Mouse (Mus musculus): ENCODE measurements at regions not wholly inside any gene's neighbourhood (a gene's known extent, or its start where the extent isn't known, plus 50 kb on each side); places are given as distances from the start of the nearest gene placed in this dataset.
A peak's percentile ranks its signal among the peaks of the same experiment; 100 is the strongest.

DNA sequence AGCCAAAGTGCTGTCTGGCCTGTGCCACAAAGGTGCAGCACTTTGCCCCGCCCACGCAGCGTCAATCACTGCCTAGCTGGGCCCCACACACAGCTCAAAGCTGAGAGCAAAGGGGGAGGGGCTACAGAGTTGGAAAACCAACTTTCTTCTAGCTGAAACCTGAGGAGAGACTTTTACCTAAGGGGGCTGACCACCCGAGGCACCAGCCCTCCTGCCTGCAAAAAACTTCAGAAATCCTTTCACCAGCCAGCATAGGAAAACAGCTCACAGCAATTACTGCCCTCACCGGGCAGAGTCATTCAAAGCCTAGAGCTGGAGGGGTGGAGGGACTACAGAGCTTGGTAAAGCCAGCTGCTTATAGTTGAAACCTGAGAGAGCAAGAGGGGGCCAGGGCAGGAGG, 74.6 kb upstream of the Pabpc5 start:
- no peaks in the 10 kb centered on the region for H3K27me3 ChIP-seq (ENCODE audit: control insufficient read depth, insufficient read depth, low read length)
- no peak overlapping the region for H3K9ac ChIP-seq (replicated peaks; ENCODE audit: low read length)
- no peak overlapping the region for H3K4me3 ChIP-seq (ENCODE audit: low read depth, low read length)
- 25% methylated on average over 5 of the region's 5 CpGs for WGBS
- no peak overlapping the region for H3K27ac ChIP-seq (replicated peaks; ENCODE audit: low read depth, low read length)
- no peaks in the 10 kb centered on the region for H3K36me3 ChIP-seq (replicated peaks; ENCODE audit: control insufficient read depth, insufficient read depth, low read depth, low read length)
- no peaks in the 10 kb centered on the region for H3K4me1 ChIP-seq (ENCODE audit: control insufficient read depth, insufficient read depth, low read length)
- DNase-seq (ENCODE audit: low spot score) (peak; percentile 79), ATAC-seq (replicated peaks; ENCODE audit: insufficient number of reproducible peaks, low FRiP score, low TSS enrichment, low read depth) (peak; percentile 97)
- no peaks in the 10 kb centered on the region for H3K9me3 ChIP-seq (replicated peaks; ENCODE audit: control insufficient read depth, low read length)
- H3K4me2 ChIP-seq (ENCODE audit: low read depth, low read length): no peak overlapping the region
